Mouse (Mus musculus) ovary, postnatal 14 days (tissue): ENCODE results near the gene Fars2.
"Not testable (repeated sequence)": the region's sequence is repeated elsewhere in the genome, so short reads cannot be mapped to it uniquely, and the experiment has no call there.

Experiments
- DNase-seq: peaks from one replicate; pipeline ENCODE4 v3.0.0; 2022; ENCODE audit warnings: low spot score

Gene Fars2

GRCm38 (mm10) chr13:36367712-36368491, 250.7 kb downstream of the Fars2 start:
- DNase-seq = no peak

- DNase-seq = no peak
These were observed 251.6 kb downstream of the Fars2 start for GRCm38 (mm10) chr13:36368799-36369198.

GRCm38 (mm10) chr13:36369400-36369799, 252.2 kb downstream of the Fars2 start:
- DNase-seq = no peak

GRCm38 (mm10) chr13:36383236-36383635, 266.0 kb downstream of the Fars2 start:
- DNase-seq = no peak

- no peak for DNase-seq
These were observed 268.9 kb downstream of the Fars2 start for GRCm38 (mm10) chr13:36386074-36386473.

- no peak for DNase-seq
These were observed 274.7 kb downstream of the Fars2 start for GRCm38 (mm10) chr13:36391936-36392335.

GRCm38 (mm10) chr13:36392666-36393065, 275.5 kb downstream of the Fars2 start:
- no peak for DNase-seq

- DNase-seq = no peak
These were observed 283.8 kb downstream of the Fars2 start for GRCm38 (mm10) chr13:36401011-36401410.

- no peak for DNase-seq
These were observed 296.1 kb downstream of the Fars2 start for GRCm38 (mm10) chr13:36413276-36413675.

GRCm38 (mm10) chr13:36415176-36415575, 298.0 kb downstream of the Fars2 start:
- DNase-seq = no peak

GRCm38 (mm10) chr13:36416546-36416945, 299.3 kb downstream of the Fars2 start:
- DNase-seq = no peak

- no peak for DNase-seq
These were observed 302.1 kb downstream of the Fars2 start for GRCm38 (mm10) chr13:36419357-36419756.

- no peak for DNase-seq
These were observed 305.2 kb downstream of the Fars2 start for GRCm38 (mm10) chr13:36422446-36422845.

- not testable (repeated sequence) for DNase-seq
These were observed 308.9 kb downstream of the Fars2 start for GRCm38 (mm10) chr13:36425824-36426705.

GRCm38 (mm10) chr13:36429500-36430189, 312.4 kb downstream of the Fars2 start:
- no peak for DNase-seq

GRCm38 (mm10) chr13:36430420-36431114, 313.4 kb downstream of the Fars2 start:
- no peak for DNase-seq

- DNase-seq = no peak
These were observed 314.8 kb downstream of the Fars2 start for GRCm38 (mm10) chr13:36431974-36432518.

- no peak for DNase-seq
These were observed 327.7 kb downstream of the Fars2 start for GRCm38 (mm10) chr13:36444748-36445423.

GRCm38 (mm10) chr13:36447947-36448346, 330.7 kb downstream of the Fars2 start:
- DNase-seq = no peak

GRCm38 (mm10) chr13:36448565-36448964, 331.4 kb downstream of the Fars2 start:
- DNase-seq = no peak

- no peak for DNase-seq
These were observed 334.2 kb downstream of the Fars2 start for GRCm38 (mm10) chr13:36451437-36451836.
